26 mouse cellular contexts compared by ENCODE assay signal in the genomic region with DNA sequence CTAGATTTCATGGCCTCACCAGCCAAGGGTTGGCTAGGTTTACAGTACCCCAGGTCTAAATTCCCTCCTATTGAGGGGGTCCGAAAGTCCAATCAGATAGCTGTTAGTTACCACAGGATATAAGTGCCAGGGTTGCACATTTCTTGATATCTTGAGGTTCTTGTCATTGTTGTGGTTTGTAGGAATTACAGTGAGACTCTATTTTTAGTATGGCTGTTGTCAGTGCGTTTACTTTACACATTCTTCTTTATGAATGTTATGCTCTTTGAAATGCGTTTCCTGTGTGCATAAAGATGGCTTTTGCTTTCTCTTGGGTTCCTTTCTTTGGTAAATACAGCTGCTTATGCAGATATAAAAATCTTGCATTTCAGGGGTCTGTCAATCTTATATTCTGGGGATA.
DNase-seq lines count a peak whose midpoint lies in the region; ATAC-seq and TF ChIP-seq lines count a peak whose summit lies in the region.
"Had no signal": no experiment of that assay in that cellular context is flagged by ENCODE, and none has a peak within 500 bp of the region (broad histone marks: within the 10 kb centered on the region; RNA-seq: fewer than 3 reads in every experiment).

No protein-coding gene starts in this region.

- no peak overlapping the region for H3ac ChIP-seq in myocyte (ENCODE audit: control insufficient read depth, insufficient read length)

- no peak overlapping the region for H3K4me3 ChIP-seq in lung, embryonic 14.5 days (ENCODE audit: low read depth, low read length)
- no peak overlapping the region for H3K4me3 ChIP-seq in myocyte
- H3K4me3 ChIP-seq in kidney, embryonic 16.5 days (ENCODE audit: low read length), result no peak overlapping the region
- no peak overlapping the region for H3K4me3 ChIP-seq in forebrain, postnatal 0 days (ENCODE audit: low read depth, low read length)
- H3K4me3 ChIP-seq: embryonic facial prominence, embryonic 10.5 days; embryonic facial prominence, embryonic 13.5 days; forebrain, embryonic 10.5 days; forebrain, embryonic 13.5 days; gastrocnemius, adult 2 months; hindbrain, embryonic 12.5 days; hindbrain, embryonic 15.5 days had no signal

- no peak overlapping the region for H3K4me2 ChIP-seq in lung, embryonic 14.5 days
- peak overlapping the region; percentile 32 for H3K4me2 ChIP-seq in myocyte (ENCODE audit: low read depth)
- H3K4me2 ChIP-seq in kidney, embryonic 16.5 days (replicated peaks; ENCODE audit: low read depth, low read length), result no peak overlapping the region
- no peak overlapping the region for H3K4me2 ChIP-seq in forebrain, postnatal 0 days (ENCODE audit: low read depth)
- H3K4me2 ChIP-seq: embryonic facial prominence, embryonic 13.5 days; forebrain, embryonic 13.5 days; heart, embryonic 11.5 days; hindbrain, embryonic 12.5 days; hindbrain, embryonic 15.5 days had no signal

- peak; percentile 12 for DNase-seq in lung, embryonic 14.5 days
- no peak for DNase-seq in lung, postnatal 25 days (ENCODE audit: low spot score)
- peak; percentile 74 for DNase-seq in 3T3-L1 (ENCODE audit: low read depth, low spot score)
- peak; percentile 16 for DNase-seq in NIH3T3 (ENCODE audit: low read depth)
- DNase-seq in forebrain, postnatal 0 days, result no peak
- DNase-seq in right cerebral cortex, postnatal 25 days, result no peak
- DNase-seq: adrenal gland, adult 2 months; adrenal gland, postnatal 25 days; cerebellum, adult 11-12 months; cerebellum, adult 8-10 months; cerebellum, postnatal 10 days; cerebellum, postnatal 36 days; embryo, embryonic 11 days; gastrocnemius, adult 2 months; gastrocnemius, postnatal 14 days; heart, adult 11 months had no signal

- no peaks in the 10 kb centered on the region for H3K9me3 ChIP-seq in lung, embryonic 14.5 days (ENCODE audit: low read depth, low read length)
- H3K9me3 ChIP-seq in kidney, embryonic 16.5 days (ENCODE audit: low read length), result no peaks in the 10 kb centered on the region
- H3K9me3 ChIP-seq in forebrain, postnatal 0 days (ENCODE audit: low read length), result no peaks in the 10 kb centered on the region
- H3K9me3 ChIP-seq: embryonic facial prominence, embryonic 10.5 days; embryonic facial prominence, embryonic 13.5 days; forebrain, embryonic 10.5 days; forebrain, embryonic 13.5 days; hindbrain, embryonic 12.5 days; hindbrain, embryonic 15.5 days had no signal

- H3K27me3 ChIP-seq in lung, embryonic 14.5 days (ENCODE audit: insufficient read depth, low read length), result no peaks in the 10 kb centered on the region
- no peaks in the 10 kb centered on the region for H3K27me3 ChIP-seq in myocyte (ENCODE audit: control insufficient read depth, insufficient read depth, insufficient read length)
- no peaks in the 10 kb centered on the region for H3K27me3 ChIP-seq in kidney, embryonic 16.5 days (ENCODE audit: insufficient read depth, low read length)
- no peaks in the 10 kb centered on the region for H3K27me3 ChIP-seq in forebrain, postnatal 0 days (ENCODE audit: insufficient read depth, low read length)
- H3K27me3 ChIP-seq: embryonic facial prominence, embryonic 13.5 days; forebrain, embryonic 13.5 days; hindbrain, embryonic 12.5 days; hindbrain, embryonic 15.5 days had no signal

- H3K79me2 ChIP-seq in myocyte (ENCODE audit: control insufficient read depth, insufficient read depth), result no peaks in the 10 kb centered on the region

- no peak for TF ChIP-seq POLR2A in myocyte (IDR thresholded peaks at IDR 0.05; ENCODE audit: insufficient read length, low read depth)

- WGBS in lung, embryonic 14.5 days, result 34% methylated on average over 3 of the region's 3 CpGs
- 82% methylated on average over 3 of the region's 3 CpGs for WGBS in kidney, embryonic 16.5 days
- WGBS in forebrain, postnatal 0 days, result 79% methylated on average over 3 of the region's 3 CpGs

- H3K4me1 ChIP-seq in lung, embryonic 14.5 days (ENCODE audit: insufficient read depth), result no peaks in the 10 kb centered on the region
- no peaks in the 10 kb centered on the region for H3K4me1 ChIP-seq in kidney, embryonic 16.5 days (ENCODE audit: insufficient read depth, low read length)
- no peaks in the 10 kb centered on the region for H3K4me1 ChIP-seq in forebrain, postnatal 0 days (ENCODE audit: insufficient read depth)
- H3K4me1 ChIP-seq: embryonic facial prominence, embryonic 10.5 days; embryonic facial prominence, embryonic 13.5 days; forebrain, embryonic 10.5 days; forebrain, embryonic 13.5 days; hindbrain, embryonic 12.5 days had no signal

- no peak for ATAC-seq in lung, embryonic 14.5 days (ENCODE audit: insufficient read depth)
- ATAC-seq in kidney, embryonic 16.5 days (ENCODE audit: low FRiP score, low TSS enrichment), result no peak
- no peak for ATAC-seq in forebrain, postnatal 0 days
- ATAC-seq: forebrain, embryonic 13.5 days; forebrain, embryonic 16.5 days had no signal

- H3K27ac ChIP-seq in lung, embryonic 14.5 days (ENCODE audit: low read depth), result no peak overlapping the region
- no peak overlapping the region for H3K27ac ChIP-seq in kidney, embryonic 16.5 days (ENCODE audit: low read length)
- H3K27ac ChIP-seq in forebrain, postnatal 0 days (ENCODE audit: low read depth, low read length), result no peak overlapping the region
- H3K27ac ChIP-seq: embryonic facial prominence, embryonic 10.5 days; embryonic facial prominence, embryonic 13.5 days; forebrain, embryonic 10.5 days; forebrain, embryonic 13.5 days; gastrocnemius, adult 2 months; hindbrain, embryonic 12.5 days; hindbrain, embryonic 15.5 days had no signal

- TF ChIP-seq CTCF in lung, embryonic 14.5 days (IDR thresholded peaks at IDR 0.05; ENCODE audit: low read depth), result no peak
- no peak for TF ChIP-seq CTCF in forebrain, postnatal 0 days (IDR thresholded peaks at IDR 0.05; ENCODE audit: low read depth)

- H3K36me3 ChIP-seq in lung, embryonic 14.5 days (ENCODE audit: insufficient read depth), result no peaks in the 10 kb centered on the region
- H3K36me3 ChIP-seq in myocyte (ENCODE audit: control insufficient read depth, insufficient read depth), result no peaks in the 10 kb centered on the region
- no peaks in the 10 kb centered on the region for H3K36me3 ChIP-seq in kidney, embryonic 16.5 days (ENCODE audit: insufficient read depth, low read length)
- no peaks in the 10 kb centered on the region for H3K36me3 ChIP-seq in forebrain, postnatal 0 days (ENCODE audit: insufficient read depth)
- H3K36me3 ChIP-seq: embryonic facial prominence, embryonic 10.5 days; embryonic facial prominence, embryonic 13.5 days; forebrain, embryonic 10.5 days; hindbrain, embryonic 12.5 days; hindbrain, embryonic 15.5 days had no signal

- H3K9ac ChIP-seq in lung, embryonic 14.5 days, result no peak overlapping the region
- H3K9ac ChIP-seq in kidney, embryonic 16.5 days (replicated peaks; ENCODE audit: low read length), result no peak overlapping the region
- no peak overlapping the region for H3K9ac ChIP-seq in forebrain, postnatal 0 days
- H3K9ac ChIP-seq: embryonic facial prominence, embryonic 13.5 days; forebrain, embryonic 13.5 days; hindbrain, embryonic 12.5 days; hindbrain, embryonic 15.5 days had no signal

TF ChIP-seq in myocyte, 11 proteins besides CTCF, POLR2A, EP300 and RAD21:
- no peak for TF ChIP-seq MYOG (IDR thresholded peaks at IDR 0.05; ENCODE audit: control insufficient read depth in 1 of 3, insufficient read depth in 1 of 3, insufficient read length in 2 of 3, low read depth in 2 of 3)

Comparison
In these comparisons a context has a peak if more than half of its experiments do, and no peak if none do; other contexts are left out.
1. DNase-seq: peak in lung, embryonic 14.5 days (single experiment), 3T3-L1 (single experiment) and NIH3T3 (single experiment); none in lung, postnatal 25 days (single experiment), forebrain, postnatal 0 days (single experiment) and right cerebral cortex, postnatal 25 days (single experiment).